Mouse (Mus musculus) liver, embryonic 14.5 days (tissue): ENCODE results near the gene Arrdc2. TPM values are rescaled to one million over a fixed set of nuclear protein-coding genes. Genes with fewer than 3 reads are reported as not detected.

ENCODE experiments used
- ATAC-seq: fragments of 200-750 bp; cut with Nextera tagmentation; 2 replicates; pipeline ENCODE4 v1.8.0; 2017; ENCODE audit warnings: moderate number of reproducible peaks, mild to moderate bottlenecking, moderate library complexity; ENCODE audit not compliant: insufficient read depth
- DNase-seq, 3 experiments: peaks; one replicate each; pipeline ENCODE4 v3.0.0-alpha.2; 2012 to 2013; ENCODE audit warnings: low read depth in 3 of 3, low spot score in 3 of 3
- H3K27ac ChIP-seq: fragments of 300-500 bp; sonication (generic); 2 replicates; pipeline ENCODE4 v1.5.1; 2014; ENCODE audit warnings: moderate library complexity, mild to moderate bottlenecking, control low read depth, inconsistent platforms
- H3K27me3 ChIP-seq: fragments of 300-500 bp; sonication (generic); 2 replicates; pipeline ENCODE4 v1.6.1; 2014; ENCODE audit warnings: mild to moderate bottlenecking, low read length, moderate library complexity; ENCODE audit not compliant: control insufficient read depth, insufficient read depth
- H3K36me3 ChIP-seq: fragments of 300-500 bp; sonication (generic); replicated peaks from 2 replicates; pipeline ENCODE4 v1.6.1; 2014; ENCODE audit warnings: low read depth; ENCODE audit not compliant: control insufficient read depth, insufficient read depth
- H3K4me1 ChIP-seq, 2 experiments: fragments of 200-500 bp in 1 of 2; fragments of 300-500 bp in 1 of 2; sonication (generic) in 1 of 2; replicated peaks; 2 replicates each; pipeline ENCODE4 v1.6.1; 2012 to 2014; ENCODE audit warnings: antibody characterized with exemption in 1 of 2, inconsistent platforms in 1 of 2, low read length in 1 of 2; ENCODE audit not compliant: control insufficient read depth in 2 of 2, insufficient read depth in 2 of 2
- H3K4me2 ChIP-seq: fragments of 300-500 bp; sonication (generic); 2 replicates; pipeline ENCODE4 v1.6.1; 2014; ENCODE audit warnings: low read depth, mild to moderate bottlenecking, control low read depth, moderate library complexity
- H3K4me3 ChIP-seq, 2 experiments: fragments of 200-500 bp in 1 of 2; fragments of 300-500 bp in 1 of 2; sonication (generic) in 1 of 2; 2 replicates each; pipeline ENCODE4 v1.5.1; 2012 to 2014; ENCODE audit warnings: low read depth in 2 of 2, low read length in 2 of 2, mild to moderate bottlenecking in 2 of 2, control low read depth in 1 of 2, inconsistent platforms in 1 of 2, moderate library complexity in 1 of 2; ENCODE audit not compliant: insufficient read depth in 1 of 2
- H3K9ac ChIP-seq: fragments of 300-500 bp; sonication (generic); replicated peaks from 2 replicates; pipeline ENCODE4 v1.6.1; 2014; ENCODE audit warnings: mild to moderate bottlenecking, control low read depth, moderate library complexity
- H3K9me3 ChIP-seq: fragments of 300-500 bp; sonication (generic); 2 replicates; pipeline ENCODE4 v1.6.1; 2016; ENCODE audit warnings: low read length, mixed read lengths; ENCODE audit not compliant: control insufficient read depth
- CTCF ChIP-seq: IDR thresholded peaks from 2 replicates; pipeline ENCODE4 v1.5.1; 2016; ENCODE audit warnings: antibody characterized with exemption, low read depth, control low read depth
- EP300 ChIP-seq: IDR thresholded peaks from 2 replicates; pipeline ENCODE4 v1.6.1; 2016; ENCODE audit warnings: antibody characterized with exemption, low read depth
- WGBS: fragments of 180-500 bp; shearing (Covaris S2); extraction: QIAGEN DNeasy Blood & Tissue Kit; methylation state at CpG from one replicate; pipeline ENCODE4 v1.1.7; 2014; ENCODE audit not compliant: insufficient replicate concordance; 5-methylcytosine and 5-hydroxymethylcytosine counted together
- polyA plus RNA-seq, 2 experiments: library from polyadenylated mRNA; depleted of rRNA in 1 of 2; stranded (reverse) in 1 of 2; unstranded in 1 of 2; fragments of >200 nt; fragmentation: Nextera tagmentation in 1 of 2; extraction: Ambion mirVana in 1 of 2; gene quantifications; 2 replicates each; pipeline versions ENCODE4 v1.2.1 to v1.2.3; 2012 to 2014

Arrdc2 gene
- polyA plus RNA-seq, 2 experiments, result 9.5 to 33.9 TPM

- peak; percentile 16; the same call in 1 of the 2 replicates for TF ChIP-seq EP300
- TF ChIP-seq CTCF, result peak; percentile 98
These were observed 34.0 kb upstream of the Arrdc2 start, which contains the start of gene Ccdc124 for GRCm38 (mm10) chr8:70873364-70873985. Gene Ccdc124, minus strand, starts transcription at chr8:70873935.

GRCm38 (mm10) chr8:70872643-70873363 lies 33.3 kb upstream of the Arrdc2 start:
- ATAC-seq (no peak), DNase-seq (no peak)
- no peaks in the 10 kb centered on the region for H3K9me3 ChIP-seq
- 1% methylated on average over 31 of the region's 31 CpGs for WGBS
- no peaks in the 10 kb centered on the region for H3K36me3 ChIP-seq
- H3K27ac ChIP-seq, result peak overlapping the region; percentile 69
- TF ChIP-seq CTCF (no peak), EP300 (no peak)
- H3K4me3 ChIP-seq, result peak overlapping the region; percentile 78 to 79
- H3K9ac ChIP-seq, result peak overlapping the region; percentile 87
- H3K4me1 ChIP-seq, result peaks cover 12 to 14% of the 10 kb centered on the region in 2 experiments
- H3K4me2 ChIP-seq, result peak overlapping the region; percentile 84
- no peaks in the 10 kb centered on the region for H3K27me3 ChIP-seq

More at GRCm38 (mm10) chr8:70873364-70873985, 34.0 kb upstream of the Arrdc2 start, which contains the start of gene Ccdc124:
- under 1% methylated on average over 46 of the region's 46 CpGs for WGBS
- H3K9ac ChIP-seq, result peak within 1 kb of the TSS; percentile 87
- H3K4me1 ChIP-seq, result peaks cover 12 to 14% of the 10 kb centered on the region in 2 experiments
- ATAC-seq, result peak; percentile 88
- peak within 1 kb of the TSS; percentile 84 for H3K4me2 ChIP-seq
- peak; percentile 87 to 88 (median 87) for DNase-seq
- no peaks in the 10 kb centered on the region for H3K27me3 ChIP-seq
- peak within 1 kb of the TSS; percentile 78 to 79 for H3K4me3 ChIP-seq
- no peaks in the 10 kb centered on the region for H3K9me3 ChIP-seq
- H3K27ac ChIP-seq, result peak within 1 kb of the TSS; percentile 69
- no peaks in the 10 kb centered on the region for H3K36me3 ChIP-seq

- Histone ChIP-seq H3K9ac (no peak overlapping the region), H3K27ac (no peak overlapping the region), H3K4me1 (peaks cover 15 to 17% of the 10 kb centered on the region in 2 experiments), H3K9me3 (no peaks in the 10 kb centered on the region), H3K4me3 (no peak overlapping the region), H3K27me3 (no peaks in the 10 kb centered on the region), H3K4me2 (no peak overlapping the region), H3K36me3 (no peaks in the 10 kb centered on the region)
- no peak for DNase-seq
- no peak for TF ChIP-seq CTCF
- no peak for TF ChIP-seq EP300
- no peak for ATAC-seq
- WGBS, result 69% methylated on average over 5 of the region's 5 CpGs
These were observed 31.8 kb upstream of the Arrdc2 start for GRCm38 (mm10) chr8:70871195-70871807.

GRCm38 (mm10) chr8:70869601-70870041 lies 30.1 kb upstream of the Arrdc2 start:
- ATAC-seq, result no peak
- H3K36me3 ChIP-seq, result no peaks in the 10 kb centered on the region
- no peak overlapping the region for H3K4me2 ChIP-seq
- WGBS, result 49% methylated on average over 16 of the region's 16 CpGs
- H3K9ac ChIP-seq, result no peak overlapping the region
- no peak overlapping the region for H3K4me3 ChIP-seq
- no peak overlapping the region for H3K27ac ChIP-seq
- DNase-seq, result peak; percentile 53 to 60 (median 58)
- H3K9me3 ChIP-seq, result no peaks in the 10 kb centered on the region
- H3K4me1 ChIP-seq, result peaks cover 15 to 20% of the 10 kb centered on the region in 2 experiments
- peaks cover 6% of the 10 kb centered on the region for H3K27me3 ChIP-seq
- TF ChIP-seq EP300, result no peak
- peak; percentile 99 for TF ChIP-seq CTCF

GRCm38 (mm10) chr8:70869199-70869571 lies 29.7 kb upstream of the Arrdc2 start:
- Histone ChIP-seq H3K4me1 (peaks cover 15 to 20% of the 10 kb centered on the region in 2 experiments), H3K27me3 (peaks cover 11% of the 10 kb centered on the region), H3K9ac (no peak overlapping the region), H3K4me2 (peak overlapping the region; percentile 64), H3K4me3 (no peak overlapping the region), H3K9me3 (no peaks in the 10 kb centered on the region), H3K27ac (peak overlapping the region; percentile 20; the same call in 1 of the 2 replicates), H3K36me3 (no peaks in the 10 kb centered on the region)
- DNase-seq, result no peak
- ATAC-seq, result no peak
- no peak for TF ChIP-seq CTCF
- TF ChIP-seq EP300, result no peak
- 55% methylated on average over 5 of the region's 5 CpGs for WGBS
